Mouse (Mus musculus): ENCODE results near the gene Olfr746. TPM values are rescaled to one million over a fixed set of nuclear protein-coding genes. Genes with fewer than 3 reads are reported as not detected.

Gene Olfr746
- not detected in 2 replicates for polyA plus RNA-seq (2011; ENCODE audit: insufficient read length, low read depth, missing spikeins)

GRCm38 (mm10) chr14:50646783-50647182, at the start of gene Olfr746:
Gene Olfr746, plus strand, starts transcription at chr14:50647083.
- TF ChIP-seq CTCF (IDR thresholded peaks at IDR 0.05; ENCODE audit: borderline replicate concordance, insufficient read depth, low read length) (no peak), POLR2A (IDR thresholded peaks at IDR 0.05; ENCODE audit: low read depth, low read length) (no peak)
- H3K27ac ChIP-seq (ENCODE audit: insufficient read depth, low read length), result no peak within 1 kb of the TSS
- no peak within 1 kb of the TSS for H3K4me3 ChIP-seq (ENCODE audit: insufficient read depth, low read length)
- H3K4me1 ChIP-seq (ENCODE audit: control insufficient read depth, insufficient read depth, low read length), result no peaks in the 10 kb centered on the region

DNA sequence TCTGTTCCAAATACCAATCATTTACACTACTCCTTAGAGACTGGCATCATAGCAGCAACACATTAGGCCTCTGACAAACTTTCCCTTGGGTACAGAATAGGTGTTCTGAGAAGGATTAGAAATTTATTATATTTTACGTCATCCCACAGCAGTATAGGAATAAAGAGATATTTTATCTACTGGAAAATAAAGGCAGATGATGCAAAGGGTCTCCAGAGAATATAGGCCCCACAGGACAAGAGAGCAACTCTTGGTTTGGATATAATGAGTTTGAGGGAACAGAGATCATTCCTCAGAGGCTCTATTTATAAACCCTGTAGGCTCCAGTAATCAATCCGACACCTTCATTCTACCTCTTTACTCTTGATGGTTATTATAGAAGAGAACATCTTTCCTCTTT, 32.3 kb upstream of the Olfr746 start, which contains the start of gene Olfr744:
Gene Olfr744 (plus strand): TSS at position 301 of the 400 bp plus-strand sequence.
- Histone ChIP-seq H3K4me1 (ENCODE audit: control insufficient read depth, insufficient read depth, low read length) (no peaks in the 10 kb centered on the region), H3K27ac (ENCODE audit: insufficient read depth, low read length) (no peak within 1 kb of the TSS), H3K4me3 (ENCODE audit: insufficient read depth, low read length) (no peak within 1 kb of the TSS)
- no peak for TF ChIP-seq CTCF (IDR thresholded peaks at IDR 0.05; ENCODE audit: borderline replicate concordance, insufficient read depth, low read length)

- H3K27ac ChIP-seq (ENCODE audit: insufficient read depth, low read length), result no peak within 1 kb of the TSS
- H3K4me3 ChIP-seq (ENCODE audit: insufficient read depth, low read length), result no peak within 1 kb of the TSS
- H3K4me1 ChIP-seq (ENCODE audit: control insufficient read depth, insufficient read depth, low read length), result no peaks in the 10 kb centered on the region
- no peak for TF ChIP-seq POLR2A (IDR thresholded peaks at IDR 0.05; ENCODE audit: low read depth, low read length)
- TF ChIP-seq CTCF (IDR thresholded peaks at IDR 0.05; ENCODE audit: borderline replicate concordance, insufficient read depth, low read length), result no peak
These were observed 7.8 kb upstream of the Olfr746 start, which contains the start of gene Olfr745 for GRCm38 (mm10) chr14:50639088-50639487. Gene Olfr745, plus strand, starts transcription at chr14:50639388.

- Histone ChIP-seq H3K4me1 (ENCODE audit: control insufficient read depth, insufficient read depth, low read length) (no peaks in the 10 kb centered on the region), H3K27ac (ENCODE audit: insufficient read depth, low read length) (no peak within 1 kb of the TSS), H3K4me3 (ENCODE audit: insufficient read depth, low read length) (no peak within 1 kb of the TSS)
- TF ChIP-seq POLR2A (IDR thresholded peaks at IDR 0.05; ENCODE audit: low read depth, low read length) (no peak), CTCF (IDR thresholded peaks at IDR 0.05; ENCODE audit: borderline replicate concordance, insufficient read depth, low read length) (no peak)
These were observed 46.2 kb downstream of the Olfr746 start, which contains the start of gene Olfr747 for GRCm38 (mm10) chr14:50693106-50693505. Gene Olfr747, minus strand, starts transcription at chr14:50693206.

Other genes starting within 250 kb of the Olfr746 start
- not detected in 2 replicates for gene Olfr738, start 239.5 kb upstream of the Olfr746 start, polyA plus RNA-seq (2011; ENCODE audit: insufficient read length, low read depth, missing spikeins)
- gene Olfr739, start 228.5 kb upstream of the Olfr746 start, polyA plus RNA-seq (2011; ENCODE audit: insufficient read length, low read depth, missing spikeins), result not detected in 2 replicates
- gene Olfr740, start 201.5 kb upstream of the Olfr746 start, polyA plus RNA-seq (2011; ENCODE audit: insufficient read length, low read depth, missing spikeins), result not detected in 2 replicates
- not detected in 2 replicates for gene Olfr741, start 174.3 kb upstream of the Olfr746 start, polyA plus RNA-seq (2011; ENCODE audit: insufficient read length, low read depth, missing spikeins)
- gene Olfr742, start 143.5 kb upstream of the Olfr746 start, polyA plus RNA-seq (2011; ENCODE audit: insufficient read length, low read depth, missing spikeins), result not detected in 2 replicates
- gene Olfr743, start 125.2 kb upstream of the Olfr746 start, polyA plus RNA-seq (2011; ENCODE audit: insufficient read length, low read depth, missing spikeins), result not detected in 2 replicates
- not detected in 2 replicates for gene Olfr744, start 32.2 kb upstream of the Olfr746 start, polyA plus RNA-seq (2011; ENCODE audit: insufficient read length, low read depth, missing spikeins)
- not detected in 2 replicates for gene Olfr745, start 7.7 kb upstream of the Olfr746 start, polyA plus RNA-seq (2011; ENCODE audit: insufficient read length, low read depth, missing spikeins)
- gene Olfr747, start 46.1 kb downstream of the Olfr746 start, polyA plus RNA-seq (2011; ENCODE audit: insufficient read length, low read depth, missing spikeins), result not detected in 2 replicates
- not detected in 2 replicates for gene Olfr748, start 60.3 kb downstream of the Olfr746 start, polyA plus RNA-seq (2011; ENCODE audit: insufficient read length, low read depth, missing spikeins)
- gene Olfr749, start 98.0 kb downstream of the Olfr746 start, polyA plus RNA-seq (2011; ENCODE audit: insufficient read length, low read depth, missing spikeins), result not detected in 2 replicates
- gene Ttc5, start 138.4 kb downstream of the Olfr746 start, polyA plus RNA-seq (2011; ENCODE audit: insufficient read length, low read depth, missing spikeins), result 30.4 and 30.5 TPM in 2 replicates
- gene Ccnb1ip1, start 160.6 kb downstream of the Olfr746 start, polyA plus RNA-seq (2011; ENCODE audit: insufficient read length, low read depth, missing spikeins), result not detected in 2 replicates
- 31.2 and 43.4 TPM in 2 replicates for gene Parp2, start 160.8 kb downstream of the Olfr746 start, polyA plus RNA-seq (2011; ENCODE audit: insufficient read length, low read depth, missing spikeins)
- gene Tep1, start 223.5 kb downstream of the Olfr746 start, polyA plus RNA-seq (2011; ENCODE audit: insufficient read length, low read depth, missing spikeins), result 26.1 and 30.5 TPM in 2 replicates